In the genomic region with DNA sequence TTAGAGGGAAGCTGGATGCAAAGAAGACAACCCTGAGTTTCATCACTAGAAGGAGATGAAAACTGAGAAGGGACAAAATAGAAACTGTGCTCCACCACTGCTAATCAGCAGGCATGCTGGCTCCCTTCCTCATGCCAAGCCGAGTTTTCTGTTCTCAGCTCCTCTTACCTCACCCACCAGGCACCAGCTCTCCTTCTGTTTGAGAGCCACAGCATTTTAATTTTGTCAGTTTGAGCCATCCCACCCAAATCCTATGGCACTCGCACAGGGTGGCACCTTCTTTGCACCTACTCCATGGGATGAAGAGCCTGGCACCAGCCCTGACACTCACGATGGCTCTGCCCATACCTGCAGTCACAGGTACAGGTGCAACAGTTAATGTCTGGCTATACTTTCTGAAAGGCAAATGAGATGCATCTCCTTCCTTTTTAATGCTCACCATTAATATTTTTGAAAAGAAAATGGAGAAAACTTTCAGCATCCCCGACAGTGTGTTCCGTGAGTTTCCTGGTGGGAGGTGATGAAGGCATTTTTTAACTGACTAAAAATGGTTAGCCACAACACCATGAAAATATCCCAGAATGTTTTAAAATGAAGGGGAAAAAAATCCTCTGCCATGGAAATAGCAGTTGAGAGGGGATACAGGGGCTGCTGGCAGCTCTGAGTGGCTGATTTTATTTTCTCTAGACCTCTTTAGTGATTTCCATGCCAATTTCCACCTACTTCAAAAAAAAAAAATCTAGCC, we compare ENCODE assay signal across 22 mouse cellular contexts. TPM values are rescaled to one million over a fixed set of nuclear protein-coding genes. Genes with fewer than 3 reads are reported as not detected.
DNase-seq lines count a peak whose midpoint lies in the region; ATAC-seq lines count a peak whose summit lies in the region.
"Had no signal": no experiment of that assay in that cellular context is flagged by ENCODE, and none has a peak within 500 bp of the region (broad histone marks: within the 10 kb centered on the region; RNA-seq: fewer than 3 reads in every experiment).

No protein-coding gene starts in this region.

- no peak overlapping the region for H3K4me3 ChIP-seq in forebrain, embryonic 14.5 days (ENCODE audit: low read depth, low read length)
- H3K4me3 ChIP-seq: forebrain, embryonic 10.5 days; heart, embryonic 15.5 days; hindbrain, embryonic 15.5 days; liver, embryonic 12.5 days; megakaryocyte, embryonic 14.5 days; stomach, embryonic 15.5 days had no signal

- H3K27ac ChIP-seq in forebrain, embryonic 14.5 days (ENCODE audit: low read depth, low read length), result no peak overlapping the region
- H3K27ac ChIP-seq: forebrain, embryonic 10.5 days; heart, embryonic 15.5 days; hindbrain, embryonic 15.5 days; liver, embryonic 12.5 days; stomach, embryonic 15.5 days had no signal

- no peak overlapping the region for H3K4me2 ChIP-seq in forebrain, embryonic 14.5 days (ENCODE audit: low read length)
- H3K4me2 ChIP-seq: heart, embryonic 15.5 days; hindbrain, embryonic 15.5 days; liver, embryonic 12.5 days; stomach, embryonic 15.5 days had no signal

- no peak overlapping the region for H3K9ac ChIP-seq in forebrain, embryonic 14.5 days (ENCODE audit: low read length)
- H3K9ac ChIP-seq: heart, embryonic 15.5 days; hindbrain, embryonic 15.5 days; liver, embryonic 12.5 days; stomach, embryonic 15.5 days had no signal

- H3K36me3 ChIP-seq in forebrain, embryonic 14.5 days (ENCODE audit: control insufficient read depth, insufficient read depth, low read length), result no peaks in the 10 kb centered on the region
- H3K36me3 ChIP-seq: forebrain, embryonic 10.5 days; heart, embryonic 15.5 days; hindbrain, embryonic 15.5 days; liver, embryonic 12.5 days; stomach, embryonic 15.5 days had no signal

- H3K4me1 ChIP-seq in forebrain, embryonic 14.5 days (ENCODE audit: control insufficient read depth, insufficient read depth, low read length), result no peaks in the 10 kb centered on the region
- H3K4me1 ChIP-seq: forebrain, embryonic 10.5 days; heart, embryonic 15.5 days; hindbrain, embryonic 15.5 days; liver, embryonic 12.5 days; megakaryocyte, embryonic 14.5 days; stomach, embryonic 15.5 days had no signal

- H3K27me3 ChIP-seq in forebrain, embryonic 14.5 days (replicated peaks; ENCODE audit: control insufficient read depth, insufficient read depth, low read length), result no peaks in the 10 kb centered on the region
- H3K27me3 ChIP-seq: heart, embryonic 15.5 days; hindbrain, embryonic 15.5 days; liver, embryonic 12.5 days; megakaryocyte, embryonic 14.5 days; stomach, embryonic 15.5 days had no signal

- no peaks in the 10 kb centered on the region for H3K9me3 ChIP-seq in forebrain, embryonic 14.5 days (replicated peaks; ENCODE audit: control insufficient read depth, low read length)
- H3K9me3 ChIP-seq: forebrain, embryonic 10.5 days; heart, embryonic 15.5 days; hindbrain, embryonic 15.5 days; liver, embryonic 12.5 days; megakaryocyte, embryonic 14.5 days; stomach, embryonic 15.5 days had no signal

- no peak for ATAC-seq in forebrain, embryonic 14.5 days
- ATAC-seq: intestine, embryonic 16.5 days; liver, embryonic 12.5 days had no signal

- DNase-seq in right cerebral cortex, adult 18-20 months, result peak; percentile 80
- DNase-seq in right cerebral cortex, postnatal 4 days, result no peak
- peak; percentile 56 to 70 for DNase-seq in left cerebral cortex, adult 18-20 months (ENCODE audit: low spot score in 2 of 2)
- peak; percentile 62 to 64 for DNase-seq in right cerebral cortex, adult 2 months (ENCODE audit: low spot score in 2 of 2)
- no peak for DNase-seq in Muller cell, postnatal 12 days (ENCODE audit: inconsistent ontology term)
- DNase-seq in forebrain, embryonic 14.5 days (ENCODE audit: low spot score), result no peak
- no peak for DNase-seq in adrenal gland, postnatal 14 days
- DNase-seq: adrenal gland, adult 2 months; cerebellum, adult 11 months; cerebellum, postnatal 25 days; gastrocnemius, postnatal 36 days; heart, postnatal 4 days; kidney, postnatal 36 days; lung, adult 2 months had no signal

- WGBS in forebrain, embryonic 14.5 days, result 95% methylated on average over 5 of the region's 5 CpGs

RNA-seq across cellular contexts. Expression of a gene that starts 49.0 kb away (rescaled TPM):
- 100 to 1,000 TPM; 120 to 129 TPM for total RNA-seq in left cerebral cortex, adult 18-20 months (2021)
- polyA plus RNA-seq in forebrain, embryonic 14.5 days (2014; fragmentation: Nextera tagmentation; extraction: Ambion mirVana), result 1.7 and 1.9 TPM in 2 replicates
- 0.11 TPM in 1 of 2 replicates, not detected in the other for total RNA-seq in adrenal gland, postnatal 14 days (2021)
- total RNA-seq: adrenal gland, adult 2 months had no signal
- polyA plus RNA-seq: adrenal gland, adult 2 months; C2C12 had no signal

Comparison
In these comparisons a context has a peak if more than half of its experiments do, and no peak if none do; other contexts are left out.
1. DNase-seq: peak in right cerebral cortex, adult 18-20 months (single experiment), left cerebral cortex, adult 18-20 months (2 of 2) and right cerebral cortex, adult 2 months (2 of 2); none in right cerebral cortex, postnatal 4 days (single experiment), Muller cell, postnatal 12 days (single experiment), forebrain, embryonic 14.5 days (single experiment) and adrenal gland, postnatal 14 days (single experiment).
2. RNA of a gene that starts 49.0 kb away (total RNA-seq): 120 to 129 TPM in left cerebral cortex, adult 18-20 months; 0.11 TPM in adrenal gland, postnatal 14 days; every median in the first group is over 100 times any median in the second.